Mouse (Mus musculus) monocyte, adult 59 days (primary cell): ENCODE measurements around the gene Abi1. TPM values are rescaled to one million over a fixed set of nuclear protein-coding genes. Genes with fewer than 3 reads are reported as not detected.

Experiments used
- total RNA-seq, 2 experiments: library from RNA; stranded (reverse); gene quantifications; one replicate each; pipeline ENCODE4 v1.2.4; 2023

The Abi1 gene
- 100 to 1,000 TPM; 196 to 210 TPM for total RNA-seq

GRCm38 (mm10) chr2:23040001-23040646, at the start of gene Abi1:
Gene Abi1, minus strand, starts transcription at chr2:23040241.

GRCm38 (mm10) chr2:23067552-23068369, 27.7 kb upstream of the Abi1 start, which contains the start of gene Acbd5:
Gene Acbd5, plus strand, starts transcription at chr2:23068167.

GRCm38 (mm10) chr2:22895282-22896273, 144.5 kb downstream of the Abi1 start, which contains the start of gene Pdss1:
Gene Pdss1, plus strand, starts transcription at chr2:22895522.

Other genes with a start within 250 kb of the Abi1 start
- 1 to 10 TPM; 7.9 to 9.9 TPM for gene Pdss1, start 144.7 kb downstream of the Abi1 start, total RNA-seq
- 10 to 100 TPM; 44.5 to 51.2 TPM for gene Acbd5, start 27.9 kb upstream of the Abi1 start, total RNA-seq
- gene Mastl, start 115.8 kb upstream of the Abi1 start, total RNA-seq = under 1 TPM; 0.42 to 0.49 TPM
- gene Yme1l1, start 116.1 kb upstream of the Abi1 start, total RNA-seq = 10 to 100 TPM; 91.8 to 95.9 TPM
- not detected for gene 4931423N10Rik, start 167.2 kb upstream of the Abi1 start, total RNA-seq